Mouse (Mus musculus) layer of hippocampus, adult 2 months (tissue): ENCODE data around the gene Klk6. TPM values are rescaled to one million over a fixed set of nuclear protein-coding genes. Genes with fewer than 3 reads are reported as not detected.
A peak's percentile ranks its signal among the peaks of the same experiment; 100 is the strongest.

ENCODE experiments used
- DNase-seq, 2 experiments: peaks; one replicate each; pipeline ENCODE4 v3.0.0; 2022; ENCODE audit warnings: low spot score in 2 of 2
- H3K27ac ChIP-seq: fragments of 200-600 bp; 2 replicates; pipeline ENCODE4 v1.8.1; 2022
- H3K4me3 ChIP-seq: fragments of 200-600 bp; 2 replicates; pipeline ENCODE4 v1.8.1; 2022; ENCODE audit warnings: mild to moderate bottlenecking
- CTCF ChIP-seq: fragments of 200-600 bp; conservative IDR thresholded peaks from 2 replicates; pipeline ENCODE4 v1.8.1; 2022; ENCODE audit warnings: antibody characterized with exemption, mild to moderate bottlenecking, moderate library complexity
- total RNA-seq, 2 experiments: library from RNA; stranded (reverse); gene quantifications; 2 replicates each; pipeline ENCODE4 v1.2.3; 2021

The Klk6 gene
- total RNA-seq, 2 experiments from 2014 or later, result 0.87 TPM; not detected in 1

- DNase-seq, result no peak
- Histone ChIP-seq H3K27ac (peak overlapping the region; percentile 28; the same call in 1 of the 2 replicates), H3K4me3 (no peak overlapping the region)
- peak; percentile 72 for TF ChIP-seq CTCF
These were observed 35.0 kb upstream of the Klk6 start for GRCm38 (mm10) chr7:43789295-43789694.

GRCm38 (mm10) chr7:43791591-43791990, 32.7 kb upstream of the Klk6 start, which contains the start of gene Klk9:
Gene Klk9, plus strand, starts transcription at chr7:43791891.
- no peak within 1 kb of the TSS for H3K27ac ChIP-seq
- H3K4me3 ChIP-seq, result no peak within 1 kb of the TSS
- no peak for DNase-seq
- no peak for TF ChIP-seq CTCF

DNA sequence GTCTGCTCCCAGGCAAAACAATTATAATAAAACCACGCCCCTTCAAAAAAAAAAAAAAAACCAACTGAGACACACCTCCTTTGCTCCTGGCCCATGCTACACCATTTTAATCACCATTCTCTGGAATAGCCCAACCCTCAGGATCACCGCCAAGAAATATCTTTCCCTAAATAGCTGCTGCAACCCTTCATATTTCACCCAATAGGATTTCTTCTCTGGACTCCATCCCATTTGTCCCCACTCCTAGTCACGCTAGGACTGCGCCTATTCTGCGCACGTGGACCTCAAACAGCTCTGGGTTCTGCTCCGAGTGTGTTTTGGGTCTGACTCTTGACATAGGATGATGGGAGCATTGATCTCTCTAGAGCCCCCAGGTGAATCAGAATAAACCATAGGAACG, 27.9 kb upstream of the Klk6 start:
- TF ChIP-seq CTCF, result no peak
- Histone ChIP-seq H3K27ac (no peak overlapping the region), H3K4me3 (peak overlapping the region; percentile 59)
- DNase-seq, result no peak

DNA sequence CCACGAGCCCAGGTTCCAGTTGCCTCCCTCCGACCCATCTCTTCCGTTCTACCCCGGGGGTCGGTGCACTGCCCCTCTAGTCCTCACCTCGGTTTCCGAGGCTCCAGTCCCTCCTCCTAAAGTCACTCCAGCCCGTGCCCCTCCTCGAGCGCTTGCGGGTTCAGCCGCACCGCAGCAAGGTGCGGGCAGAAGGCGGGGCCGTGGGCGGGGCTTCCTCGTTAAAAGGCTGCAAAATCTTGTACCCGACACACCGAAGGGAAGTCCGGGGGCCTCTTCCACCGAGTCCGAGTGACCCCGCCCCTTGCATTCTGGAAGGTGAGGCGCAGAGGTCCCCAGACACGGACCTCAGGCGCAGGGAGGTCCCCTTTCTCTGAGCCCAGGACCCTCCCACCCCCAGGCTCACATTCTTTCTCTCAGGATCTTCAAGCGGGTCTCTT, 26.9 kb upstream of the Klk6 start, which contains the start of gene Klk8:
Gene Klk8 (plus strand): TSS at position 245 of the 437 bp plus-strand sequence.
- H3K27ac ChIP-seq, result peak within 1 kb of the TSS; percentile 43; the same call in 1 of the 2 replicates
- no peak for DNase-seq
- H3K4me3 ChIP-seq, result peak within 1 kb of the TSS; percentile 59
- TF ChIP-seq CTCF, result no peak

DNA sequence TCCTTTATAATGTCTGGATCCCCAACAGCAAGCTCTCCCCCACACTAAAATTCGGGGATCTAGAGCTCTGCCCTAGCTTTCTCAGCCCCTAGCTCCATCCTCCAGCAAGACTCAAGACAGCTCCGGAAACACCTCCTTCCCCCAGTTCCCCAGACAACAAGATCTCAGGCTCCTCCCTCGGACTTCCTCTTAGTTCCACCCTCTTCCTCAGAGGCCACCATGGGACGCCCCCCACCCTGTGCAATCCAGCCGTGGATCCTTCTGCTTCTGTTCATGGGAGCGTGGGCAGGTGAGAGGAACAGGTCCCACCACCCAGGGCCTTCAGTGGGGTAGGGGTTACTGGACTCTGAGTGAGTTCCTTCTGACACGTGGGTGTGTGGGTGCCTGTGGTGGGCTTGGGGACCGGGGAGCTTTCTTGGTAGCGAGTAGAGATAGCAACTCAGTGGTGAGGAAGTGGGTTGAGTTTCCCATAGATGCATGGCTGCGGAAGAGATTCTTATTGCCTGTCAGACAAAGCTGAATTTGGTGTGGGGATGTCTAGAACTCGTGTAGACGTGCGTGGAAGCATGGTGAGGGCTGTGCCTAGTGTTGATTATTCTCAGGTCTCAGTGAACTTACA, 26.3 kb upstream of the Klk6 start:
- DNase-seq, result no peak
- Histone ChIP-seq H3K27ac (peak overlapping the region; percentile 43; the same call in 1 of the 2 replicates), H3K4me3 (peak overlapping the region; percentile 59)
- TF ChIP-seq CTCF, result no peak

DNA sequence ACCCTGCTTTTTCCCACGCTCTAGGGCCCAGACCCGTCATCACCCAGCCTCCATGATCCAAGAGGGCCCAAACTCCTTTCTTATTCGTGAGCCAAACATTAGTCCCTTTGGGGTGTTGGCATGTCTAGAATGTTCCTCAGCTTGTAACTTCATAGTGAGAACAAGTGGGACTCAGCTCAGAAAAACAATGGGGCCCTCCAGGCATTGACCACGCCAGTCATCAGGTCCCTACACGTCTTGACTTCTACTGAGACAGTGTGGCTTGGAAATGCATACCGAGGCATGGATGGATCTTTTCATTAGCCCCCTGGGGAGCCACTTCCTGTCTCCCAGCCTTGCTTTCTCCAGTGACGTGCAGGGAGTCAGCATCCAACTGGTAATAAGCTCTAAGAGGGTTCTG, 24.4 kb upstream of the Klk6 start:
- DNase-seq, result no peak
- Histone ChIP-seq H3K27ac (no peak overlapping the region), H3K4me3 (no peak overlapping the region)
- no peak for TF ChIP-seq CTCF

GRCm38 (mm10) chr7:43810994-43811393, 13.3 kb upstream of the Klk6 start, which contains the start of gene Klk7:
Gene Klk7, plus strand, starts transcription at chr7:43811294.
- DNase-seq, result no peak
- TF ChIP-seq CTCF, result no peak
- Histone ChIP-seq H3K4me3 (no peak within 1 kb of the TSS), H3K27ac (no peak within 1 kb of the TSS)

- TF ChIP-seq CTCF, result no peak
- no peak overlapping the region for H3K4me3 ChIP-seq
- H3K27ac ChIP-seq, result no peak overlapping the region
- no peak for DNase-seq
These were observed 9.1 kb upstream of the Klk6 start for GRCm38 (mm10) chr7:43815211-43815610.

DNA sequence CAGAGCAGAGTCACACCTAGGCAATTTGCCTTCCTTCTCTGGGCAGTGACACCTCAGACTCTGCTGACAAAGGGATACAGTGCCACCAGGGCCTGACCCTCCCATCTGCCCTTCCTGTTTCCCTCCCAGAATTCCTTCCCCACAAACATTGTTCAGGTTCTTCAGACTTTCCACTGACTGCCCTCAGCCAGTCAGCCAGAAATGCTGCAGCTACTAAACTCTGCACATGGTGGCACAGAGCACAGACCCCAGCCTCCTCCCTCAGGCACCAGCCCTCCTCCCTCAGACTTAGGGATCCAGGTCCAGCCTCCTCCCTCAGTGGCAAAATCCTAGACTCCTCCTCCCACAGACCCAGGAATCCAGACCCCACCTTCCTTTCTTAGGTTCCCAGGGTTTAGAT, 7.6 kb upstream of the Klk6 start:
- Histone ChIP-seq H3K4me3 (no peak overlapping the region), H3K27ac (no peak overlapping the region)
- DNase-seq, result no peak
- TF ChIP-seq CTCF, result no peak

DNA sequence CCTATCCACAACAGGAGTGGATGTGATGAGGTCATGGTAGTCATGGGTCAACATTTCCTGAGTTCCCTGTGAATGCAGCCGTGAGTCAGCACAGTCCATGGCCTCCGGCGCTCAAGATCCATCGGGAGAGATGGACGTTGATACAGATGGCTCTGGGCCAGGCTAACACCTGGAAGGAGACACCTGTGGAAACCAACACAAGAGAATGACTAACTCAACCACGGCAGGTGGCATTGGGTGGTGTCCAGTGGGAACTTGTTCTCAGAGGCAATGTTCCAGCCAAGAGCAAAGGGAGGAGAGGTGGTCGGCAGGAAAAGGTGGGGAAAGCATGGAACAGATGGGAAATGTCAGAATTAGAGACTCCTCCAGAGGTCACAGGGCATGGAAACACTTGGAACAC, 2.7 kb upstream of the Klk6 start:
- DNase-seq, result no peak
- Histone ChIP-seq H3K4me3 (no peak overlapping the region), H3K27ac (no peak overlapping the region)
- no peak for TF ChIP-seq CTCF

DNA sequence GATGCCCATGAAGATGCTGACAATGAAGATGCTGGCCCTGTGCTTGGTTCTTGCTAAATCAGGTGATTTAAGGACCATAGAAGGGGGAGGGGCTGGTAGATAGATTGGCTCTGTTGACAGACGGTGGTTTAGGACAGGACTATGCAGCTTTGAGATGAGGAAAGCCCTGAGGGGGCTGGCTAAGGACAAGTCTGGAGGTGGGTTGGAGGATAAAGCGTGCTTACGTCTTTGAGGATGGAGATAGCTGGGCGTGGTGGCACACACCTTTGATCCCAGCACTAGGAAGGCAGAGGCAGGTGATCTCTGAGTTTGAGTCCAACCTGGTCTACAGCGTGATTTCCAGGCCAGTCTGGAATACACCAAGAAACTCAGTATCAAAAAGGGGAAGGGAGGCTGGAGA, 1.8 kb downstream of the Klk6 start:
- no peak for DNase-seq
- Histone ChIP-seq H3K4me3 (no peak overlapping the region), H3K27ac (no peak overlapping the region)
- no peak for TF ChIP-seq CTCF

DNA sequence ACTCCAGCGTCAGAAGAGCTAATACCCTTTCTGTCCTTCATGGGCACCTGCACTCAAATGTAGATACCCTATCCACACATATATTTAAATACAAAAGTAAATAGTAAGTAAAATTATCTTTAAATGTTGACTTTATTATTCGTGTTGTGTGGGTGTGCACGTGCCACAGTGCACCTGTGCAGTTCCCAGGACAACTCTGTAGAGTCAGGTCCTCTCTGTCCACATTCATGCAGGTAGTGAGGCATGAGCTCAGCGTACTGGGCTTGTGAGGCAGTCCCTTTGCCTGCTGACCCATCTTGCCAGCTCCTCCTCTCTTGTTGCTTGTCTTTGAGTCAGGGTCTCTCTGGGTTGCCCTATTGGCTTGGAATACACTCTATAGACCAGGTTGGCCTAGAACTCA, 3.4 kb downstream of the Klk6 start:
- Histone ChIP-seq H3K27ac (no peak overlapping the region), H3K4me3 (no peak overlapping the region)
- no peak for TF ChIP-seq CTCF
- no peak for DNase-seq

DNA sequence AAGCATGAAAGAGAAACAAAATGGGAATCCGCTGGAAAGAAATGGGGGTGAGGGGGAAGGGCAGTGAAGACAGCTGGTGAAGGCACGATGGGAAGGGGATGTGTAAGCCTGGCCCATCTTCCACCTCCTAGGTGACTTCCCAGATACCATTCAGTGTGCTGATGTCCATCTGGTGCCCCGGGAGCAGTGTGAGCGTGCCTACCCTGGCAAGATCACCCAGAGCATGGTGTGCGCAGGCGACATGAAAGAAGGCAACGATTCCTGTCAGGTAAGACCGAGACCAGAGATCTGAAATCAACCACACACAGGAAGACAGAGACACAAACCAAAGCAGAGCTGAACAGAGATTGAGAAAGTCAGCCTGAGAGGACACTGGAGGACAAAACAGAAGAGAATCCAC, 4.7 kb downstream of the Klk6 start:
- H3K27ac ChIP-seq, result no peak overlapping the region
- no peak overlapping the region for H3K4me3 ChIP-seq
- no peak for TF ChIP-seq CTCF
- no peak for DNase-seq

- no peak for TF ChIP-seq CTCF
- H3K4me3 ChIP-seq, result no peak within 1 kb of the TSS
These were observed 17.4 kb downstream of the Klk6 start, which contains the start of gene Klk5 for GRCm38 (mm10) chr7:43841701-43842100. Gene Klk5, plus strand, starts transcription at chr7:43841971.

GRCm38 (mm10) chr7:43843801-43844200, 19.5 kb downstream of the Klk6 start:
- no peak for DNase-seq
- no peak overlapping the region for H3K4me3 ChIP-seq
- no peak for TF ChIP-seq CTCF
- H3K27ac ChIP-seq, result no peak overlapping the region

More at GRCm38 (mm10) chr7:43841701-43842100, 17.4 kb downstream of the Klk6 start, which contains the start of gene Klk5:
- H3K27ac ChIP-seq, result no peak within 1 kb of the TSS
- DNase-seq, result no peak
